Mouse (Mus musculus) mesoderm, embryonic 11.5 days (tissue): ENCODE results near the gene Mucl1.
"Not testable (repeated sequence)": the region's sequence is repeated elsewhere in the genome, so short reads cannot be mapped to it uniquely, and the experiment has no call there.

ENCODE experiments used
- DNase-seq: peaks from one replicate; pipeline ENCODE4 v3.0.0-alpha.2; 2012; ENCODE audit warnings: low read depth, low spot score

Mucl1 gene

GRCm38 (mm10) chr15:103755369-103755768 is at the start of gene Mucl1:
TSS of gene Mucl1 (minus strand) at chr15:103755469.
- no peak for DNase-seq

GRCm38 (mm10) chr15:103766836-103767235 is 11.6 kb upstream of the Mucl1 start:
- peak; percentile 60 for DNase-seq

- DNase-seq = not testable (repeated sequence)
These were observed 38.4 kb downstream of the Mucl1 start for GRCm38 (mm10) chr15:103716861-103717260.
